Mouse (Mus musculus) megakaryocyte, embryonic 14.5 days (primary cell): ENCODE data around the gene Adm.

Source experiments
- FLI1 ChIP-seq: IDR thresholded peaks from 2 replicates; pipeline ENCODE4 v1.6.1; 2012; ENCODE audit warnings: low read length, inconsistent platforms, mixed read lengths
- GATA1 ChIP-seq: IDR thresholded peaks from 3 replicates; pipeline ENCODE4 v1.6.1; 2012; ENCODE audit warnings: mixed read lengths, low read length, inconsistent platforms, borderline replicate concordance

DNA sequence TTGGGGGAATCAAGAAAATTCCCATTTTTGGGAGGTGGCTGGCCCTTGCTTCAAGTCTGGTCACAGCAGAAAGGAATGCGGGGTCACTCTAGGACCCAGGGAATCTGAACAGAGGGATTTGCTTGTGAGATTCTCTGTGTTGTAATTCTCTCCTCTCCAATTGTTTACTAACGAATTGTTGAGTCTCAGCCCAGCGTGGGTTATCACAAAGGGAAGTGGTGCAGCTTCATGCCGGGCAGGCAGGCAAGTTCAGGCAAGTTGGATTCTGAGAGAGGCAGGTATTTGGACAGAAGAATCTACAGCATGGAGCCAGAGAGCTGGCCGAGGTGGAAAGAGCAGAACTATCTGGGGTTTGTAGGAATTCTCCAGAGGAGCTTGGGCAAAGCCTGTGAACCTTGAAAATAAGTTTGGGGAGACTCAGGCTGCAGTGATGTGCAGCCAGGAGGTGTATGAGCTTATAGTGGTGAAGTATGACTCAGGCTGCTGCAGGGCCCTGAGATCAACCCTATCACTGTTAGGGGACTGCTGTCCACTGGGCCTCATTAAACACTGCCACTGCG is 43.7 kb downstream of the Adm start:
- no peak for TF ChIP-seq GATA1
- TF ChIP-seq FLI1: no peak
